Mouse (Mus musculus) midbrain, embryonic 14.5 days (tissue): Measurements from ENCODE around the gene Pip5kl1. TPM values are rescaled to one million over a fixed set of nuclear protein-coding genes. Genes with fewer than 3 reads are reported as not detected.
A peak's percentile ranks its signal among the peaks of the same experiment; 100 is the strongest.

Experiments
- ATAC-seq: fragments of 200-750 bp; cut with Nextera tagmentation; 2 replicates; pipeline ENCODE4 v1.8.0; 2017; ENCODE audit warnings: moderate number of reproducible peaks, moderate library complexity; ENCODE audit not compliant: low FRiP score, low TSS enrichment
- DNase-seq: peaks from one replicate; pipeline ENCODE4 v3.0.0-alpha.2; 2015
- H3K27ac ChIP-seq: fragments of 300-500 bp; sonication (generic); replicated peaks from 2 replicates; pipeline ENCODE4 v1.5.1; 2014; ENCODE audit warnings: mild to moderate bottlenecking, low read depth, low read length, moderate library complexity
- H3K27me3 ChIP-seq: fragments of 300-500 bp; sonication (generic); 2 replicates; pipeline ENCODE4 v1.6.1; 2014; ENCODE audit warnings: low read length, control low read depth, mixed read lengths; ENCODE audit not compliant: control insufficient read depth, insufficient read depth
- H3K36me3 ChIP-seq: fragments of 300-500 bp; sonication (generic); 2 replicates; pipeline ENCODE4 v1.6.1; 2014; ENCODE audit warnings: low read length, control low read depth; ENCODE audit not compliant: control insufficient read depth, insufficient read depth
- H3K4me1 ChIP-seq: fragments of 300-500 bp; sonication (generic); 2 replicates; pipeline ENCODE4 v1.6.1; 2014; ENCODE audit warnings: mild to moderate bottlenecking, antibody characterized with exemption, low read length, control low read depth; ENCODE audit not compliant: control insufficient read depth, insufficient read depth
- H3K4me2 ChIP-seq: fragments of 300-500 bp; sonication (generic); 2 replicates; pipeline ENCODE4 v1.6.1; 2014; ENCODE audit warnings: mild to moderate bottlenecking, low read length, moderate library complexity
- H3K4me3 ChIP-seq: fragments of 300-500 bp; sonication (generic); replicated peaks from 2 replicates; pipeline ENCODE4 v1.5.1; 2014; ENCODE audit warnings: low read depth, low read length
- H3K9ac ChIP-seq: fragments of 300-500 bp; sonication (generic); replicated peaks from 2 replicates; pipeline ENCODE4 v1.6.1; 2014; ENCODE audit warnings: mild to moderate bottlenecking, low read length, moderate library complexity
- H3K9me3 ChIP-seq: fragments of 300-500 bp; sonication (generic); 2 replicates; pipeline ENCODE4 v1.6.1; 2016; ENCODE audit warnings: low read length, control low read depth, mixed read lengths; ENCODE audit not compliant: control insufficient read depth
- WGBS: fragments of 180-500 bp; shearing (Covaris S2); extraction: QIAGEN DNeasy Blood & Tissue Kit; methylation state at CpG from one replicate; pipeline ENCODE4 v1.1.7; 2014; 5-methylcytosine and 5-hydroxymethylcytosine counted together
- polyA plus RNA-seq: library from polyadenylated mRNA; unstranded; fragments of >200 nt; fragmentation: Nextera tagmentation; extraction: Ambion mirVana; gene quantifications from 2 replicates; pipeline ENCODE4 v1.2.1, GENCODE M21; 2014

Pip5kl1 gene
- polyA plus RNA-seq, 1 experiment from 2014 or later: 7.1 TPM

DNA sequence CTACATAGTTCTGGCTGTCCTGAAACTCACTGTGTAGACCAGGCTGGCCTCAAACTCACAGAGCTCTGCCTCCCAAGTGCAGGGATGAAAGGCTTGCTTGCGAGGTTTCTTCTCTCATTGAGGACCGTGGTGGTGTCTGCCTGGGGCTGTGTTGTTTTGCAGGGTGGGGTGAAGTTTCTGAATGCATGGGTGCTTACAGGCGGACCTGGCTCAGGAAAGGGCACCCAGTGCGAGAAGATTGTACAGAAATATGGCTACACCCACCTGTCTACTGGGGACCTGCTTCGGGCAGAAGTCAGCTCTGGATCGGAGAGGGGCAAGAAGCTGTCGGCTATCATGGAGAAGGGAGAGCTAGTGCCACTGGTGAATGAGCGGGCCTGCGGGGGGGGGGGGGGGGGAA lies 55.4 kb downstream of the Pip5kl1 start:
- H3K4me3 ChIP-seq: no peak overlapping the region
- ATAC-seq: no peak
- H3K4me2 ChIP-seq: peak overlapping the region; percentile 38
- 74% methylated on average over 8 of the region's 9 CpGs for WGBS
- peaks cover 10% of the 10 kb centered on the region for H3K36me3 ChIP-seq
- no peak overlapping the region for H3K27ac ChIP-seq
- no peaks in the 10 kb centered on the region for H3K27me3 ChIP-seq
- no peak overlapping the region for H3K9ac ChIP-seq
- H3K4me1 ChIP-seq: peaks cover 36% of the 10 kb centered on the region
- no peak for DNase-seq
- no peaks in the 10 kb centered on the region for H3K9me3 ChIP-seq

DNA sequence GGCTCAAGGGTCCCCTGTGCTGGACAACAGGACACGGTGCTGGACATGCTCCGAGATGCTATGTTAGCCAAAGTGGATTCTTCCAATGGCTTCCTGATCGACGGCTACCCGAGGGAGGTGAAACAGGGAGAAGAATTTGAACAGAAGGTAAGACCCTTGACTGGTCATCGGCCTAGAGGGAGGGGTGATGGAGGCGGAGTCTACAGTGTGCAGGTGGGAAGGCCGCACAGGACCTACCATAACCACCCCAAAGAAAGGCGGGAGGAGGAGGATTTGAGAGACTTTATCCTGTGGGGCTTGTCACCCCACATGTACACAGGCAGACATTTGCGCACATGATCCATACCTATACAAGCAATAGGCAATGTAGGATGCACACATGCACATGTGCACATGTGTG lies 56.4 kb downstream of the Pip5kl1 start:
- Histone ChIP-seq H3K4me3 (no peak overlapping the region), H3K9me3 (no peaks in the 10 kb centered on the region), H3K4me1 (peaks cover 28% of the 10 kb centered on the region), H3K36me3 (peaks cover 10% of the 10 kb centered on the region), H3K27ac (no peak overlapping the region), H3K9ac (no peak overlapping the region), H3K4me2 (no peak overlapping the region), H3K27me3 (no peaks in the 10 kb centered on the region)
- 87% methylated on average over 10 of the region's 10 CpGs for WGBS
- no peak for DNase-seq
- ATAC-seq: no peak

GRCm38 (mm10) chr2:32631737-32632394 lies 57.3 kb downstream of the Pip5kl1 start:
- Histone ChIP-seq H3K27me3 (no peaks in the 10 kb centered on the region), H3K4me1 (peaks cover 20% of the 10 kb centered on the region), H3K9me3 (no peaks in the 10 kb centered on the region), H3K27ac (no peak overlapping the region), H3K36me3 (peaks cover 10% of the 10 kb centered on the region), H3K4me2 (no peak overlapping the region), H3K9ac (no peak overlapping the region), H3K4me3 (no peak overlapping the region)
- no peak for ATAC-seq
- WGBS: 45% methylated on average over 7 of the region's 7 CpGs
- peak; percentile 86 for DNase-seq

Other genes starting within 250 kb of the Pip5kl1 start
- 46.4 and 54.1 TPM in 2 replicates for gene Ciz1, start 222.5 kb upstream of the Pip5kl1 start, polyA plus RNA-seq
- gene Dnm1, start 221.5 kb upstream of the Pip5kl1 start, polyA plus RNA-seq: 90.6 and 103 TPM in 2 replicates
- 107 and 153 TPM in 2 replicates for gene 1110008P14Rik, start 192.9 kb upstream of the Pip5kl1 start, polyA plus RNA-seq
- not detected in 2 replicates for gene Lcn2, start 186.5 kb upstream of the Pip5kl1 start, polyA plus RNA-seq
- gene Ptges2, start 178.9 kb upstream of the Pip5kl1 start, polyA plus RNA-seq: 46.2 and 64.4 TPM in 2 replicates
- gene Naif1, start 124.3 kb upstream of the Pip5kl1 start, polyA plus RNA-seq: 5.3 and 5.6 TPM in 2 replicates
- 36.3 and 41.5 TPM in 2 replicates for gene Slc25a25, start 123.4 kb upstream of the Pip5kl1 start, polyA plus RNA-seq
- gene Fam102a, start 39.5 kb upstream of the Pip5kl1 start, polyA plus RNA-seq: 6.9 and 7.8 TPM in 2 replicates
- 138 and 165 TPM in 2 replicates for gene Dpm2, start 3.9 kb upstream of the Pip5kl1 start, polyA plus RNA-seq
- gene 9430097D07Rik, start 887 bp downstream of the Pip5kl1 start, polyA plus RNA-seq: 0.29 and 1.3 TPM in 2 replicates
- 20.1 and 24.8 TPM in 2 replicates for gene St6galnac4, start 12.3 kb downstream of the Pip5kl1 start, polyA plus RNA-seq
- gene St6galnac6, start 24.9 kb downstream of the Pip5kl1 start, polyA plus RNA-seq: 7.6 and 10.2 TPM in 2 replicates
- 69.2 and 76.2 TPM in 2 replicates for gene Ak1, start 47.0 kb downstream of the Pip5kl1 start, polyA plus RNA-seq
- gene Eng, start 71.8 kb downstream of the Pip5kl1 start, polyA plus RNA-seq: 13.5 and 23.8 TPM in 2 replicates
- 15.3 and 15.6 TPM in 2 replicates for gene Fpgs, start 129.3 kb downstream of the Pip5kl1 start, polyA plus RNA-seq
- 61.4 and 76.5 TPM in 2 replicates for gene Cdk9, start 138.3 kb downstream of the Pip5kl1 start, polyA plus RNA-seq
- 45.8 and 45.9 TPM in 2 replicates for gene Sh2d3c, start 146.3 kb downstream of the Pip5kl1 start, polyA plus RNA-seq
- gene 6330409D20Rik, start 166.2 kb downstream of the Pip5kl1 start, polyA plus RNA-seq: 3.2 and 4.6 TPM in 2 replicates
- 50.5 and 51.1 TPM in 2 replicates for gene Tor2a, start 182.4 kb downstream of the Pip5kl1 start, polyA plus RNA-seq
- 0.41 and 0.80 TPM in 2 replicates for gene Ttc16, start 200.8 kb downstream of the Pip5kl1 start, polyA plus RNA-seq
- 3.5 TPM in 2 replicates for gene Ptrh1, start 201.0 kb downstream of the Pip5kl1 start, polyA plus RNA-seq
- gene Cfap157, start 209.6 kb downstream of the Pip5kl1 start, polyA plus RNA-seq: 0.38 and 0.39 TPM in 2 replicates